Mouse (Mus musculus) olfactory bulb, adult 2 months (tissue): ENCODE data around the gene Cpd. TPM values are rescaled to one million over a fixed set of nuclear protein-coding genes. Genes with fewer than 3 reads are reported as not detected.

ENCODE experiments used
- H3K27ac ChIP-seq: fragments of 200-500 bp; 2 replicates; pipeline ENCODE4 v1.5.1; 2012; ENCODE audit warnings: low read depth, low read length; ENCODE audit not compliant: insufficient read depth
- H3K4me1 ChIP-seq: fragments of 200-500 bp; 2 replicates; pipeline ENCODE4 v1.6.1; 2012; ENCODE audit warnings: low read length; ENCODE audit not compliant: control insufficient read depth, insufficient read depth
- H3K4me3 ChIP-seq: fragments of 200-500 bp; 2 replicates; pipeline ENCODE4 v1.5.1; 2012; ENCODE audit warnings: mild to moderate bottlenecking, low read depth, low read length, moderate library complexity; ENCODE audit not compliant: insufficient read depth
- CTCF ChIP-seq: fragments of 200-500 bp; IDR thresholded peaks from 2 replicates; pipeline ENCODE4 v1.5.1; 2012; ENCODE audit warnings: low read depth, mild to moderate bottlenecking, low read length, moderate library complexity; ENCODE audit not compliant: insufficient read depth
- POLR2A ChIP-seq: fragments of 200-500 bp; IDR thresholded peaks from 2 replicates; pipeline ENCODE4 v1.6.1; 2012; ENCODE audit warnings: mild to moderate bottlenecking, low read depth, low read length, moderate library complexity; ENCODE audit not compliant: insufficient read depth
- WGBS: fragments of 180-500 bp; shearing (Covaris S2); methylation state at CpG from one replicate; pipeline ENCODE4 v1.1.7; 2018; 5-methylcytosine and 5-hydroxymethylcytosine counted together
- polyA plus RNA-seq: library from polyadenylated mRNA; stranded (reverse); fragments of >200 nt; gene quantifications from 2 replicates; pipeline ENCODE4 v1.2.4, GENCODE M21; 2012; ENCODE audit warnings: low replicate concordance; ENCODE audit not compliant: missing spikeins, insufficient read depth, insufficient read length

Gene Cpd
- polyA plus RNA-seq, 1 experiment = not detected

GRCm38 (mm10) chr11:76836317-76836716 is 10.5 kb downstream of the Cpd start:
- Histone ChIP-seq H3K4me1 (no peaks in the 10 kb centered on the region), H3K27ac (no peak overlapping the region), H3K4me3 (no peak overlapping the region)
- no peak for TF ChIP-seq POLR2A
- no peak for TF ChIP-seq CTCF
- 62% methylated on average over 6 of the region's 6 CpGs for WGBS

GRCm38 (mm10) chr11:76835868-76836267 is 10.9 kb downstream of the Cpd start:
- H3K4me1 ChIP-seq = no peaks in the 10 kb centered on the region
- WGBS = 77% methylated on average over 5 of the region's 5 CpGs
- TF ChIP-seq CTCF (no peak), POLR2A (no peak)
- no peak overlapping the region for H3K27ac ChIP-seq
- no peak overlapping the region for H3K4me3 ChIP-seq

DNA sequence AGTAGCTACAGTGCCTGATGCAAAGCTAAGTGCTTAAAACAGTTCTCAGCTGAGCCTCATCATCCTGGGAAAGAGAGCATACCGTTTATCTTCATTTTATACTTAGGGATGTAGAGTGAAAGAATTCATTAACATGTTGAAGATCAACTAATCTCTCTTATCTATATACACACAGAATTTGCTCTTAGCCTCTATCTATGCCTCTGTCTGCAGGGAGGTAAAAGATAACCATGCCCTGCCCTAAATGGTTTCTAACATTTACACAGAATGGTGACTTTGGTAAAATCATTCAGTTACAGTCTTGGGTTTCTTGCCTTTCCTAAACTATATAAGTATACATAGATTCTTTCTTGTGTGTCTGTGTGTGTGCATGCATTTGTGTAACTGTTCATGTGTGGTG is 12.2 kb downstream of the Cpd start:
- no peak for TF ChIP-seq POLR2A
- no peak for TF ChIP-seq CTCF
- no peaks in the 10 kb centered on the region for H3K4me1 ChIP-seq
- no peak overlapping the region for H3K4me3 ChIP-seq
- WGBS = 74% methylated on average over 1 of the region's 1 CpGs
- no peak overlapping the region for H3K27ac ChIP-seq

DNA sequence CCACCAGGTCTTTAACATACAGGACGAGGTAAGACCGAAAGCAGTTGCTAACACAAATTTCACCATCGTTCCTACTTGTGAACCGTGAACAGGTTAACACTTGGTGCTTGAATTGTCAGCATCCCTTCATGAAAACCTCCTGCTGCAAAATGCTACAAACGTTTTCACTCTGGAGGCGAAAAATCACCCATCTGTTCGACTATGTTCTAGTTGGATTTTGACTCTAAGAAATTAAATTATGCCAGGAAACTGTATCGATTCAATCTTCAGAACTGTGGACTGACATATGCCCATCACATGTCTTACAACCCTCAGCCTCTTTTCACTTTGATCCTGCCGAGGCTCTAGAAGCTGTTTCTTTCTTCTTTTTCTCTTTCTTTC is 21.9 kb downstream of the Cpd start:
- 83% methylated on average over 9 of the region's 9 CpGs for WGBS
- TF ChIP-seq POLR2A (no peak), CTCF (no peak)
- H3K27ac ChIP-seq = no peak overlapping the region
- no peak overlapping the region for H3K4me3 ChIP-seq
- 0 out of 2 replicates have a peak, but pooled peaks cover 3% of the 10 kb centered on the region for H3K4me1 ChIP-seq

DNA sequence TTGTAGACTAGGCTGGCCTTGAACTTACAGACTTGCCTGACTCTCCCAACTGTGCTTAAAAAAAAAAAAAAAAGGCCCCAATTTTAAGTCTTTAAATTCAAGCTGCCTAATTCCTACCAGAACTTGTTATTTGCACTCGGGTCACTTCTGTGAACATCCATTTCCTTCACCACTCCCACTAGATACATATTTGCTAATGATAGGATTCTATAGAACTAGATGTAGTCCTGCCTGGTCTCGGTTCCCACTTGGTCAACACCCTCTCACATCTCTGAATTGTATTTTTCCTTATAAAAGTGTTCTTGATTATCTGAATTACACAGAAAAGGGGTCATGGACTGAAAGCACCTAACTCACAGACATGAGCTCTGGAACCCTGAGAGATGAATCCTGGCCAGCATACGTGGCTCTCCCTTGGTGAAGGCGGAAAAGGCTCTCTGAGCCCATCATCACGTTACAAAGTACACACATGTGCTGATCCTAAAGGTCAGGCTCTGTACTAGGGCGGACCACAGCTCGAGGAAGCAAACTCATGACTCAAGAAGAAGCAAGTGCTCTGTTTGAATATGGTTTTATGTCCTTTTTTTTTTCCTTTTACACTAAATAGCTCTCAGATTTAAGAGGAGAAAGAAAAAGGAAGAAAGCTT is 22.5 kb downstream of the Cpd start:
- H3K27ac ChIP-seq = no peak overlapping the region
- 0 out of 2 replicates have a peak, but pooled peaks cover 3% of the 10 kb centered on the region for H3K4me1 ChIP-seq
- TF ChIP-seq CTCF (no peak), POLR2A (no peak)
- WGBS = 81% methylated on average over 7 of the region's 7 CpGs
- H3K4me3 ChIP-seq = no peak overlapping the region

GRCm38 (mm10) chr11:76823641-76824040 is 23.2 kb downstream of the Cpd start:
- no peak overlapping the region for H3K27ac ChIP-seq
- TF ChIP-seq CTCF (no peak), POLR2A (no peak)
- H3K4me3 ChIP-seq = no peak overlapping the region
- 0 out of 2 replicates have a peak, but pooled peaks cover 3% of the 10 kb centered on the region for H3K4me1 ChIP-seq
- 84% methylated on average over 3 of the region's 3 CpGs for WGBS

- 0 out of 2 replicates have a peak, but pooled peaks cover 3% of the 10 kb centered on the region for H3K4me1 ChIP-seq
- TF ChIP-seq POLR2A (no peak), CTCF (no peak)
- H3K4me3 ChIP-seq = no peak overlapping the region
- H3K27ac ChIP-seq = no peak overlapping the region
- 74% methylated on average over 3 of the region's 3 CpGs for WGBS
These were observed 25.5 kb downstream of the Cpd start for GRCm38 (mm10) chr11:76821353-76821752.

- Histone ChIP-seq H3K4me3 (no peak overlapping the region), H3K4me1 (no peaks in the 10 kb centered on the region), H3K27ac (no peak overlapping the region)
- TF ChIP-seq POLR2A = no peak
- no peak for TF ChIP-seq CTCF
- 67% methylated on average over 3 of the region's 3 CpGs for WGBS
These were observed 29.2 kb downstream of the Cpd start for GRCm38 (mm10) chr11:76817664-76818063.

DNA sequence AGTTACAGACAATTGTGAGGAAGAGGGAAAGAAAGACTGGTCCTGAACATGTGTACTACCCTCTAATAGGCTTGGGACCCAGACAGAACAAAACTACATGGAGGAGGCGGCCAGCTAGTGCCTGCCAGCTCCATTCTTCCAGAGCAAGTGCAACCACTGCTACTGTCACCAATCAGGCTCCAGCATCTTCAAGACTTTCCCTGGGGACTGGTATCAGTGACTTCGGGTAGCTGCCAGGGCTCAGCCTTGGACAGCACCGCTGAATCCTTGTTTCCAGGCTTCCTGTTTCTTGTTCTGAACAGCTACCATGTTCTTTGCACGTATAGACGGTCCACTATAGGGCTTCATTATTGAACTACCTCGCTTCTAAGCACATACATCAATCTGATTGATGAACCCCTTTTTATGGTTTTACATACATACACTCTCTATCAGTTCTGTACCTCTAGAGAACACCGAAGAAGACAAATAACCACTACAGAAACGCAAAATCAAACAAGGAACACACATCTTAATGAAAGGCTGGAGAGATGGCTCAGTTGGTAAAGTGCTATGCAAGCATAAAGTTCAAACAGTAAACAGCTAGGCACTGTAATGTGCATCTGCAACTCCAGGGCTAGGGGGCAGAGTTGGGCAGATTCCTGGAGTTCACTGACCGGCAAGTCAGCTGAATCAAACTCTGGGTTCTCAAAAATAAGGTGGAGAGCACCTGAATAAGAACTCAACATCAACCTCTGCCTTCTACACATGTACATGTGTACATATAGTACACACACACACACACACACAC is 35.9 kb downstream of the Cpd start:
- no peak overlapping the region for H3K27ac ChIP-seq
- TF ChIP-seq POLR2A (no peak), CTCF (no peak)
- WGBS = 84% methylated on average over 9 of the region's 9 CpGs
- 0 out of 2 replicates have a peak, but pooled peaks cover 3% of the 10 kb centered on the region for H3K4me1 ChIP-seq
- no peak overlapping the region for H3K4me3 ChIP-seq
